Mouse (Mus musculus) thymus, adult 2 months (tissue): ENCODE data around the gene Ski. TPM values are rescaled to one million over a fixed set of nuclear protein-coding genes. Genes with fewer than 3 reads are reported as not detected.

ENCODE experiments used
- DNase-seq: peaks from one replicate; pipeline ENCODE4 v3.0.0; 2021
- H3K27ac ChIP-seq: fragments of 200-500 bp; 2 replicates; pipeline ENCODE4 v1.5.1; 2012; ENCODE audit warnings: low read length, control low read depth; ENCODE audit not compliant: control insufficient read depth, insufficient read depth
- H3K27me3 ChIP-seq: fragments of 200-500 bp; 2 replicates; pipeline ENCODE4 v1.6.1; 2012; ENCODE audit warnings: mild to moderate bottlenecking, low read length, moderate library complexity, mixed read lengths; ENCODE audit not compliant: control insufficient read depth, insufficient read depth
- H3K36me3 ChIP-seq: fragments of 200-500 bp; 2 replicates; pipeline ENCODE4 v1.6.1; 2012; ENCODE audit warnings: mild to moderate bottlenecking, low read length, moderate library complexity; ENCODE audit not compliant: control insufficient read depth, insufficient read depth
- H3K4me1 ChIP-seq: fragments of 200-500 bp; replicated peaks from 2 replicates; pipeline ENCODE4 v1.6.1; 2012; ENCODE audit warnings: low read length; ENCODE audit not compliant: control insufficient read depth, insufficient read depth
- H3K4me3 ChIP-seq: fragments of 200-500 bp; 2 replicates; pipeline ENCODE4 v1.5.1; 2012; ENCODE audit warnings: mild to moderate bottlenecking, low read length, control low read depth, moderate library complexity; ENCODE audit not compliant: control insufficient read depth, insufficient read depth
- CTCF ChIP-seq: fragments of 200-500 bp; IDR thresholded peaks from 2 replicates; pipeline ENCODE4 v1.5.1; 2012; ENCODE audit warnings: mild to moderate bottlenecking, control low read depth, low read length, moderate library complexity, borderline replicate concordance; ENCODE audit not compliant: control insufficient read depth, poor library complexity, insufficient read depth; ENCODE audit errors: extremely low read depth
- POLR2A ChIP-seq: fragments of 200-500 bp; IDR thresholded peaks from 2 replicates; pipeline ENCODE4 v1.6.1; 2012; ENCODE audit warnings: mild to moderate bottlenecking, low read length, control low read depth, moderate library complexity; ENCODE audit not compliant: control insufficient read depth, poor library complexity, insufficient read depth; ENCODE audit errors: extremely low read depth
- WGBS: fragments of 180-500 bp; shearing (Covaris S2); methylation state at CpG from one replicate; pipeline ENCODE4 v1.1.7; 2018; 5-methylcytosine and 5-hydroxymethylcytosine counted together
- polyA plus RNA-seq: library from polyadenylated mRNA; depleted of rRNA; stranded (reverse); fragments of >200 nt; gene quantifications from 2 replicates; pipeline ENCODE4 v1.2.3, GENCODE M21; 2012; rRNA removed

The Ski gene
- polyA plus RNA-seq, 1 experiment: 70.5 TPM

GRCm38 (mm10) chr4:155107886-155108285 is 114.5 kb downstream of the Ski start:
- no peak overlapping the region for H3K4me3 ChIP-seq
- TF ChIP-seq CTCF (no peak), POLR2A (no peak)
- H3K4me1 ChIP-seq: no peaks in the 10 kb centered on the region
- WGBS: 91% methylated on average over 4 of the region's 4 CpGs
- no peak overlapping the region for H3K27ac ChIP-seq
- no peak for DNase-seq
- H3K36me3 ChIP-seq: no peaks in the 10 kb centered on the region
- H3K27me3 ChIP-seq: no peaks in the 10 kb centered on the region

Other genes starting within 250 kb of the Ski start
- gene Plch2, start 165.8 kb downstream of the Ski start, polyA plus RNA-seq: 7.6 and 10.0 TPM in 2 replicates
- 32.8 and 38.0 TPM in 2 replicates for gene Pex10, start 155.6 kb downstream of the Ski start, polyA plus RNA-seq
- 107 and 111 TPM in 2 replicates for gene Rer1, start 136.2 kb downstream of the Ski start, polyA plus RNA-seq
- 3.8 and 5.0 TPM in 2 replicates for gene Morn1, start 136.0 kb downstream of the Ski start, polyA plus RNA-seq
- gene Faap20, start 27.2 kb upstream of the Ski start, polyA plus RNA-seq: 85.7 and 91.3 TPM in 2 replicates
- gene Prkcz, start 138.8 kb upstream of the Ski start, polyA plus RNA-seq: 8.5 TPM in 2 replicates
- 1.0 and 1.2 TPM in 2 replicates for gene Gabrd, start 175.5 kb upstream of the Ski start, polyA plus RNA-seq
- 18.3 and 23.1 TPM in 2 replicates for gene Cfap74, start 186.6 kb upstream of the Ski start, polyA plus RNA-seq
- 0.62 and 2.1 TPM in 2 replicates for gene Tmem52, start 246.5 kb upstream of the Ski start, polyA plus RNA-seq